Mouse (Mus musculus): ENCODE results near the gene Cryz. TPM values are rescaled to one million over a fixed set of nuclear protein-coding genes. Genes with fewer than 3 reads are reported as not detected.
A peak's percentile ranks its signal among the peaks of the same experiment; 100 is the strongest.
"Not testable (repeated sequence)": the region's sequence is repeated elsewhere in the genome, so short reads cannot be mapped to it uniquely, and the experiment has no call there.

The Cryz gene
- polyA plus RNA-seq, 1 experiment from 2014 or later = 18.9 TPM

DNA sequence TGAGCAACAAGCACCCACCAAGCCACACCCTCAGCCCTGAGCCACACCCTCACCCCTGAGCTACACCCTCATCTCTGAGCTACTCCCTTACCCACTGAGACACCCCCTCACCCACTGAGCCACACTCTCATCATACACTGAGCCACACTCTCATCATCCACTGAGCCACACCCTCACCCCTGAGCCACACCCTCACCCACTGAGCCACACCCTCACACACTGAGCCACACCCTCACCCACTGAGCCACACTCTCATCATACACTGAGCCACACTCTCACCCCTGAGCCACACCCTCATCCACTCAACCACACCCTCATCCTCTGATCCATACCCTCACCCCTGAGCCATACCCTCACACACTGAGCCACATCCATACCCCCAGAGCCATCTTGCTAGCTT, 31.8 kb downstream of the Cryz start:
- no peaks in the 10 kb centered on the region for H3K4me1 ChIP-seq (replicated peaks; ENCODE audit: control insufficient read depth, insufficient read depth, low read length)
- no peak overlapping the region for H3K4me2 ChIP-seq (replicated peaks; ENCODE audit: low read depth, low read length)
- H3K9me3 ChIP-seq (ENCODE audit: control insufficient read depth, low read length) = no peaks in the 10 kb centered on the region
- no peak overlapping the region for H3K27ac ChIP-seq (ENCODE audit: low read depth, low read length)
- DNase-seq (ENCODE audit: low spot score) = no peak
- no peak overlapping the region for H3K9ac ChIP-seq (ENCODE audit: low read depth, low read length)
- peak; percentile 72 for ATAC-seq (ENCODE audit: low FRiP score)
- H3K27me3 ChIP-seq (ENCODE audit: control insufficient read depth, insufficient read depth, low read length) = no peaks in the 10 kb centered on the region
- no peaks in the 10 kb centered on the region for H3K36me3 ChIP-seq (ENCODE audit: control insufficient read depth, insufficient read depth, low read length)
- no peak overlapping the region for H3K4me3 ChIP-seq (ENCODE audit: low read depth, low read length)

DNA sequence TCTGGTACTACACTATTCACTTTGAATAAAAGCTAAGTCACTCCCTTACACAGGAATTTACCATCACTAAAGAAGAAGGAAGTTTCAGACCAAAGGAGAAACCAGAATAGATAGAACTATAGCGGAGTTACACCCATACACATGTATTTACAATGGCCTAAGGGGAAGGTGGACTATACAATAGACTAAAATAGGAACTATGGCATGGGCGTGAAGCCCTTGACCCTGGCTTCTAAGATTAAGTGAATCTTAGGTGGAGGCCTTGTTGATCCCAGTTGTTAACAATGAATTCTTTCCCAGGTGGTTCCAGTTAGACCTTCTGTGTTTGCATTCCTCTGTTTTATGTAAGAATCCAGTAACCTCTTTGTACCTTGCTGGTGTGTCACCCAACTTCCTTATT, 34.8 kb downstream of the Cryz start:
- not testable (repeated sequence) for H3K4me1 ChIP-seq (replicated peaks; ENCODE audit: control insufficient read depth, insufficient read depth, low read length); H3K27me3 ChIP-seq (ENCODE audit: control insufficient read depth, insufficient read depth, low read length); ATAC-seq (ENCODE audit: low FRiP score); DNase-seq (ENCODE audit: low spot score); H3K4me2 ChIP-seq (replicated peaks; ENCODE audit: low read depth, low read length); H3K36me3 ChIP-seq (ENCODE audit: control insufficient read depth, insufficient read depth, low read length); H3K27ac ChIP-seq (ENCODE audit: low read depth, low read length); H3K4me3 ChIP-seq (ENCODE audit: low read depth, low read length); H3K9me3 ChIP-seq (ENCODE audit: control insufficient read depth, low read length); H3K9ac ChIP-seq (ENCODE audit: low read depth, low read length)
- 91% methylated on average over 2 of the region's 2 CpGs for WGBS

DNA sequence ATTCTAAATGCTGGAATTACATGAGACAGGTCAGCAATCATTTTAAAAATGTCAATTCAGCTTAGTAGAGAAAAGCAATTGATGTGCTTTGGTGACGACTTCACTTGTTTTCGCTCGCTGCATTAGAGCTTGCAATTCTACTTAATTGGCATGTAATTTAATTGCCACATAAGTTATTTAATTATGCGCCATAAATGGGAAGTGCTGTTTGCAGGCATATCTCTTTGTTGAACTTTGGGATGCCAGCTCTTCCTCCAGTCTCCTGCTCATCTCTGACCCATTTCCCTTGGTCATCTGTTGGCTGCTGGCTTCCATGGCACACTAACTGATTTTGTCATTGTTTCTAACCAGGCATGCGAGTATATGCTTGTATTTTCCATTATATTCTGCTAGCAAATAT, 36.6 kb downstream of the Cryz start:
- no peak overlapping the region for H3K4me3 ChIP-seq (ENCODE audit: low read depth, low read length)
- no peak overlapping the region for H3K9ac ChIP-seq (ENCODE audit: low read depth, low read length)
- DNase-seq (ENCODE audit: low spot score) = no peak
- H3K27me3 ChIP-seq (ENCODE audit: control insufficient read depth, insufficient read depth, low read length) = no peaks in the 10 kb centered on the region
- ATAC-seq (ENCODE audit: low FRiP score) = no peak
- H3K4me1 ChIP-seq (replicated peaks; ENCODE audit: control insufficient read depth, insufficient read depth, low read length) = no peaks in the 10 kb centered on the region
- no peak overlapping the region for H3K4me2 ChIP-seq (replicated peaks; ENCODE audit: low read depth, low read length)
- no peaks in the 10 kb centered on the region for H3K9me3 ChIP-seq (ENCODE audit: control insufficient read depth, low read length)
- H3K36me3 ChIP-seq (ENCODE audit: control insufficient read depth, insufficient read depth, low read length) = no peaks in the 10 kb centered on the region
- no peak overlapping the region for H3K27ac ChIP-seq (ENCODE audit: low read depth, low read length)
- 91% methylated on average over 5 of the region's 5 CpGs for WGBS

DNA sequence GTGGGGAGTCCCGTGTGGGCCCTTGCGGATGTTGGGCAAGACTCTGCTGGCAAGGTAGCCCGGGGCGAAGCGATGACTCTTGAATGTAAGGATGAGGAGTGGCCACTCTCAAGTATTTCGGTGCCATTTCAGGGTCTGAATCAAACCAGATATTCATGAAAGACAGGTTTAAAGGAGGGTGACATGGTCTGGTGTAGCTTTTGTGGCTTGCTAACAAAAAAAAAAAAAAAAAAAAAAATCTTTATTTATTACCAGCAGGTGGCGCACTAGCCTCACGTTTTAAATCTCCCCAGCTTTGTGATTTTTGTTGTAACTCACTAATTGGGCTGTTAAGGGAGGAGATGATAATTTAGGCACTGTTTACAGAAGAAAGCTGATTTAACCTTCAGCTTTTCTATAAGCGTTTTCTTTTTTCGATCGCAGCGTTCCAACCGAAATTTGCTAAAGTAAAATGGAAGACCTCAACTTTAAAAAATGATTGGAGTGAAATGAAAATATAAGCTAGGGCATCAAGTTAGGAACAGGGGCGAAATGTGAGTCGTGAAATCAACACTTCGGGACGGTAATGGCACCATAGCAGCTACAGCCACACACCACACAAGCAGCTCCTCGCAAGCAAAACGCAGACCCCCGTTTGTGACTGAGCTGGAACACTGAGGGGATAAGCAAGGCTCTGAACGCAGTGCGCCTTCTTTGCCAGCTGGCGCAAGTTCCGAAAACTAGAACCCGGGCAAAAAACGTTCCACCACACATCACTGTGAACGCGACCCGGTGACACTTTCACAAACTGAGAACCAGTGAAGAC, 50.3 kb downstream of the Cryz start:
- Histone ChIP-seq H3K27ac (ENCODE audit: low read depth, low read length) (no peak overlapping the region), H3K36me3 (ENCODE audit: control insufficient read depth, insufficient read depth, low read length) (no peaks in the 10 kb centered on the region), H3K4me1 (replicated peaks; ENCODE audit: control insufficient read depth, insufficient read depth, low read length) (no peaks in the 10 kb centered on the region), H3K9ac (ENCODE audit: low read depth, low read length) (no peak overlapping the region), H3K4me3 (ENCODE audit: low read depth, low read length) (no peak overlapping the region), H3K9me3 (ENCODE audit: control insufficient read depth, low read length) (no peaks in the 10 kb centered on the region), H3K4me2 (replicated peaks; ENCODE audit: low read depth, low read length) (no peak overlapping the region), H3K27me3 (ENCODE audit: control insufficient read depth, insufficient read depth, low read length) (no peaks in the 10 kb centered on the region)
- ATAC-seq (ENCODE audit: low FRiP score) = peak; percentile 57
- peak; percentile 51 for DNase-seq (ENCODE audit: low spot score)
- 64% methylated on average over 29 of the region's 29 CpGs for WGBS

DNA sequence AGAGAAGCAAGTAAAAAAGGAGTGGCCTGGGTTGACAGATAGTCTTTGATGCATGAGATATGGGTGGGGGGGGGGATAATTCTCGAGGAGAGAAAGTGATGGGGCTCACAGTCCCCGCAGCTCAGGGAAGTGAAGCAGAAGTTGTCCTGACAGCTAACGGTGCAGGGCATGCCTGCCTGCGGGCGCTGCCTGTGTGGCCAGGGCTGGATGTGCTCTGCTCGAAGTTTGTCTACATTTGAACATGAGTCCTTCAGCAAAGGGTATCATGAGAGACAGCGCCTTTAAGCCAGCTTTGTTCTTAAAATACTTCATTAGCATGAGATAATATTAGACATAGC, 50.9 kb downstream of the Cryz start:
- H3K9me3 ChIP-seq (ENCODE audit: control insufficient read depth, low read length) = no peaks in the 10 kb centered on the region
- H3K4me2 ChIP-seq (replicated peaks; ENCODE audit: low read depth, low read length) = no peak overlapping the region
- no peaks in the 10 kb centered on the region for H3K36me3 ChIP-seq (ENCODE audit: control insufficient read depth, insufficient read depth, low read length)
- H3K4me1 ChIP-seq (replicated peaks; ENCODE audit: control insufficient read depth, insufficient read depth, low read length) = no peaks in the 10 kb centered on the region
- DNase-seq (ENCODE audit: low spot score) (no peak), ATAC-seq (ENCODE audit: low FRiP score) (peak; percentile 41)
- H3K27me3 ChIP-seq (ENCODE audit: control insufficient read depth, insufficient read depth, low read length) = no peaks in the 10 kb centered on the region
- no peak overlapping the region for H3K4me3 ChIP-seq (ENCODE audit: low read depth, low read length)
- no peak overlapping the region for H3K27ac ChIP-seq (ENCODE audit: low read depth, low read length)
- WGBS = 70% methylated on average over 7 of the region's 7 CpGs
- no peak overlapping the region for H3K9ac ChIP-seq (ENCODE audit: low read depth, low read length)

DNA sequence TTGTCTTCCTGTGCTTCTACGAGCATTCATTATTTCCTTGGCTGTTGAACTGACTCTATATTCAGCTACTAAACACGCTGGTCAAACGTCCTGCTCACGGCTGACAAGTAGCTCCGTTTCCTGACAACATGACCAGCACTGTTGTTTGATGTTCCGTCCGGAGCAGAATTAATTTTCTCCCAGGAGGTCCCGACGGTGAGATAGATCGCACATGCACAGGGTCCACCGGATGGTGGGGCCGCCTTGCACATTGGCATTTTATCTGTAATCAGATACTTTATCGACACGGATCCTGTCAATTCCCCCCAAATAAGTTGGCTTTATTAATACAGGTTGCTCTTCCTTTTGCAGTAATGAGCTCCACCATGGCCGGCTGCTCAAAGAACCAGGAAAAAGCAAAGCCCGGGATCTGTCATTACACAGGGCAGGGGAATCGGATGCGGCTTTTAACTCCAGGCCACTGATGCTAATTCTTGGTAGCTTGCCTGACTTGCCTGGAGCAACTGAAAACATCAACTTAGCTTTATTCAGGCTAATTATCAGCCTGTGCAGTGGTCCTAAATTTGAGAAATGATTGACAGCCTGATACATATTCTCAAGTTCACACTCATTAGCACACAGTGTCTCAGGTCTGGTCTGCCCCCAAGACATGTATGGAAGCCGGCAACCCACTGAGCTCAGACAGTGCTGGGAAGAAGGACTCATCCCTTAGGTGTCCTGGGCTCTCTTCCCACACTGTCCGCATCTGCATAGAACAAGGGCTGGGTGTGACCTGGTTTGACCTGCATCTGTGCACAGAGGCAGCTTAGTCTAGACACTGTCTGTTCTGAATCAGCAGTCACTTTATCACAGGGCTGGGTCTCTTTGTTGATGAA, 53.1 kb downstream of the Cryz start:
- Histone ChIP-seq H3K4me1 (replicated peaks; ENCODE audit: control insufficient read depth, insufficient read depth, low read length) (no peaks in the 10 kb centered on the region), H3K9me3 (ENCODE audit: control insufficient read depth, low read length) (no peaks in the 10 kb centered on the region), H3K27ac (ENCODE audit: low read depth, low read length) (no peak overlapping the region), H3K4me2 (replicated peaks; ENCODE audit: low read depth, low read length) (no peak overlapping the region), H3K9ac (ENCODE audit: low read depth, low read length) (no peak overlapping the region), H3K27me3 (ENCODE audit: control insufficient read depth, insufficient read depth, low read length) (no peaks in the 10 kb centered on the region), H3K36me3 (ENCODE audit: control insufficient read depth, insufficient read depth, low read length) (no peaks in the 10 kb centered on the region), H3K4me3 (ENCODE audit: low read depth, low read length) (no peak overlapping the region)
- ATAC-seq (ENCODE audit: low FRiP score) (peak; percentile 72), DNase-seq (ENCODE audit: low spot score) (peak; percentile 31)
- WGBS = 48% methylated on average over 20 of the region's 20 CpGs

DNA sequence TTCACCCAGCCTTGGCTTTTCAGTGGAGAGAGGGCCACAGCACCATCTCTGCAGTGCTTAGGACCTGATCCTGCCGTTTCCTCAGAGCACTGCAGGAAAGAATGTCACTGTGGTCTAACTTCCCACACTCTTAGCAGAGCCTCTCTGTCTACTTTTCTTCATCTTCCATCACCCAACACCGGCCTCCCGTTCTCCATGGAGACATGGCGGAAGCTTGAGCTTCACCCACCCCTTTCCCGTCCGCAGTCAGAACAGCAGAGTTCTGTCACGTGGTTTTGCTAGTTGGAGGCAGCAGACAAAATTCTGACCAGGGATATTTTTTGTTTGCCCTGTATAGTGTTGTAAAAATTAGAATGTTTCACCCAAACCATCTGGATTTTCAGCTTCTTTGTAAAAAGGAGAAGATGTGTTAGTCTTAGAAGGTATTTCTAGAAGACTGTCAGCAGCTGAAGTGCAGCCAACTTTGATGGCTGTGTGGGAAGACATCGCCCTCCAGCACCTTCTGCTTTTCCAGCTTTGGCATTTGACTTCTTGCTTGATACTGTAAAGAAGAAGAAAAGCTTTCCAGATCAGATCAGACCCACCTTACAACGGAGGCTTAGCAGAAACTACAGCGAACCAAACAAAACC, 54.8 kb downstream of the Cryz start:
- no peak for ATAC-seq (ENCODE audit: low FRiP score)
- WGBS = 87% methylated on average over 10 of the region's 10 CpGs
- DNase-seq (ENCODE audit: low spot score) = no peak
- H3K4me2 ChIP-seq (replicated peaks; ENCODE audit: low read depth, low read length) = no peak overlapping the region
- H3K4me1 ChIP-seq (replicated peaks; ENCODE audit: control insufficient read depth, insufficient read depth, low read length) = no peaks in the 10 kb centered on the region
- H3K36me3 ChIP-seq (ENCODE audit: control insufficient read depth, insufficient read depth, low read length) = no peaks in the 10 kb centered on the region
- H3K4me3 ChIP-seq (ENCODE audit: low read depth, low read length) = no peak overlapping the region
- no peak overlapping the region for H3K27ac ChIP-seq (ENCODE audit: low read depth, low read length)
- no peaks in the 10 kb centered on the region for H3K27me3 ChIP-seq (ENCODE audit: control insufficient read depth, insufficient read depth, low read length)
- no peak overlapping the region for H3K9ac ChIP-seq (ENCODE audit: low read depth, low read length)
- H3K9me3 ChIP-seq (ENCODE audit: control insufficient read depth, low read length) = no peaks in the 10 kb centered on the region

DNA sequence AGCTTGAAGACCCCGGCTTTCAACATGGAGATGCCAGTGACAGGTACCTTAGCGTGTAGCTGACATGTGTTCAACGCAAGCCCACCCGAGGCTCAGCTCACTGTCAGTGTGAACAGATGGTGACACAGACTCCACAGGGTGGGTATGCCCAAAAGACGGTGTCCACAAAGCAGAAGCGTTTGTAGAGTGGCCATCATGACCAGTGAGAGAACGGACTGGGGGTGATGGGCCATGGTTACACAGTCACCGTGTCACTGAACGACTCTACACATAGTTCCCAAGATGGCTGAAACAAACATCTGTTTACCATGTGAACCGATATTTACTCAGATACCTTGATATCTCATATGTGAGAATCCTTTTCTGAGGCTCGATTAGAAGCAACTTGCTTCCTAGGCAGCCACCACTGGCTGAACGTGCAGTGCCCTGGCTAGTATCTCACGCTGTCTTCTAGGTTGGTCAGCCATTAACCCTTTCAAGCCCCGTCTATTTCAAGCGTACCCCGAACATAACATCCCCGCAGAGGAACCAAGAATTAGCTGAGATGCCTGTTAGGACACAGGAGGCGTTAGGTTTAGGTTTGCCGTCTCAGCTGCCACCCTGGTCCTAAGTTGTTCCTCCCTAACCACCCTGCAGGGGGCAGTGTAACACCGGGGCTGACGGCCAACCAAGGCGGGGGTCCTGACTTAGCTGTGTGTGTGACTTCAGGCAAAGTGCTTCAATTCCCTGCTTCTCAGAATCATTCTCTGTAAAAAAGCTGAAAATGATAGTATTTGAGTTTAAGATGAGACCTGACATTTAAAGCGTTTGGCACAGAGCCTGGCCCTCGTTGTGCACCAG, 56.3 kb downstream of the Cryz start:
- WGBS = 48% methylated on average over 24 of the region's 24 CpGs
- DNase-seq (ENCODE audit: low spot score) (peak; percentile 86), ATAC-seq (ENCODE audit: low FRiP score) (peak; percentile 55)
- Histone ChIP-seq H3K36me3 (ENCODE audit: control insufficient read depth, insufficient read depth, low read length) (no peaks in the 10 kb centered on the region), H3K4me1 (replicated peaks; ENCODE audit: control insufficient read depth, insufficient read depth, low read length) (no peaks in the 10 kb centered on the region), H3K27ac (ENCODE audit: low read depth, low read length) (no peak overlapping the region), H3K27me3 (ENCODE audit: control insufficient read depth, insufficient read depth, low read length) (no peaks in the 10 kb centered on the region), H3K4me3 (ENCODE audit: low read depth, low read length) (no peak overlapping the region), H3K9ac (ENCODE audit: low read depth, low read length) (no peak overlapping the region), H3K9me3 (ENCODE audit: control insufficient read depth, low read length) (no peaks in the 10 kb centered on the region), H3K4me2 (replicated peaks; ENCODE audit: low read depth, low read length) (no peak overlapping the region)
